Mouse (Mus musculus) cerebellum, adult 11 months (tissue): Measurements from ENCODE around the gene Cnnm2.

Source experiments
- DNase-seq: peaks from one replicate; pipeline ENCODE4 v3.0.0; 2022

The Cnnm2 gene

DNA sequence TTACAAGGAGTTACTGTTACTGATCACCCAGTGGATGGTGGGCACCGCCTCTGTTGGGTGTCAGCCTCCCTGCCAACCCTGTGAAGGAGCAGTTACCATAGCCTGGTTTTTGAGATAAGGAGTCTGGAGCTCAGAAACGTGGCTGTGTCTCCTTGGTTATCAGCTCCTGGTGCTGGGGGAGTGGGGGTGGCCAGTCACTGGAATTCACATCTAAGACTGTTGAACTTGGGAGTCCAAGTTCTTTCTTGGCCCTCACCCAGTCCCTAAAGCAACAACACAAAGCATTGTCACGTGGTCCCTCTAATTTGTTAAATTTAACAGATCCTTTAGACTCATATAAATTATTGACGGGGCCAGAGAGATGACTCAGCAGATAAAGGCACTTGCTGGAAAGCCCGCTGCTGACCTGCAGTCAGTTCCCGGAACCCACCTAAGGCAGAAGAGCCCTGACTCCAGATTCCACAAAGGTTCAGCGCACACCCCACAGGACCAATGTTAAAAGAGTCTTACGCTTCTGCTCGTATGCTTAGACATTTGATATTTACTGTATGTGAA lies 88.1 kb downstream of the Cnnm2 start:
- DNase-seq = no peak

DNA sequence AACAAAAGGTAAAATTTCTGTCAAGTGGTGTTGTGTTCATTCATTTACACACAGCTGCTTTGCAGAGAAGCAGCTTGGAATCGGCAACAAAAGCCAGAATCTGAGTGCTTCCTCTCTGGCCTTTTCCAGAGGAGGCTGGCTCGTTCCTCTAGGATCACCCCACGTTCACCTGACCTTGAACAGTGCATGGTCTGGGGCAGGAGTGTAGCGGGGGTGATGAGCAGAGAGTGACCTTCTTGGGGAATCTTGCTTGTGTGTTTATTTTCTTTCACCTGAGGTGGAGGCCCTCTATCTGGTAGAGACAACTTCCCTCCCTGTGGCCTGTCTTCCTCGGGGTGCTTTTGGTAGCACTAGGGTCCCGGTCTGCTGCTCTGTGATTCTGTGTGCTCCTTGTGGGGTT lies 94.8 kb downstream of the Cnnm2 start:
- DNase-seq = no peak

DNA sequence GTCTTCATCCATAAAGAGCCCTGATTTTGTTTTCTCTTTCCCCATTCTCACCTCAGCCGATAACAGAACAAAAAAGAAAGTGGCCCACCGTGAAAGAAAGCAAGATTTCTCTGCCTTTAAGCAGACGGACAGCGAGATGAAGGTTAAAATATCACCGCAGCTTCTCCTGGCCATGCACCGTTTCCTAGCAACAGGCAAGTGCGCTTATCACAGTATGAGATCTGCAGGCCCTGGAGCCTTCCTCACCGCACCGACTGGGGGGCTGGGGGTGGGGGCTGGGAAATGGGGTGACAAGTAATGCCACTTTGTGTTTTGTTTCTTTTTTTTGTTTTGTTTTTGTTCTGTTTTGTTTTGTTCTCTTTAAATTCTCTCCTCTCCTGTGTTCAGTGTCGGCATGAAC lies 95.4 kb downstream of the Cnnm2 start:
- no peak for DNase-seq

DNA sequence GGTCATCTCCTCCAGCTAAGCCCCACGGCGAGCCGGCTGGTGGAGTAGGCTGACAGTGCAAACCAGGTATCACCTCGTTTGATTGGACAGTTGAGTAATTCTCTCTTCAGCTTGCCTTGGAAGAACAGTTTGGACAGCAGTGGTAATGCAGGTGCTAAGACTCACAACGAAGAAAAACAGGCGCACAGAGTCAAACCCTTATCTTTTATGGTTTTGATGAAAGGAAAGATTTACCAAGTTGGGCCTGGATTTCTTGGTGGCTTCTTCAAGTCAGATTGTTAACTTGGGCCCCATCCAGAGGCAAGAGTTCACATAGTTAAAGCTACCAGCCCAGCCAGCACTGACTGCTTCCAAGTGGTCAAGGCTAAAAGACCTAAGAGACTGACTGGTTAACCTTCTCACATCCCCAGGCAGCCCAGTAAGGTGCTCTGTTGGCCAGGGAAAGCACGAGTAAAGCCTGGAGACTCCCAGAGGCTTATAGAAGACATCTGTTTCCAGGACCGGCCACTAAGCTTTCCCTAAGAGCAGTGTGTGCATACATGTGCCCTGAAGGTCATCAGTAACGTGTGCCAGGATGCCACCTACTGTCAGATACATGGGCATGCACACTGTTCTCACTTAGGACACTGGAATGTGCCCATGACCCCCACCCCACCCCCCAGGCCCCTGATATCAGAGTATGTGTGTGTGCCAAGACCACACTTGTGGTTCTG lies 96.0 kb downstream of the Cnnm2 start:
- no peak for DNase-seq

DNA sequence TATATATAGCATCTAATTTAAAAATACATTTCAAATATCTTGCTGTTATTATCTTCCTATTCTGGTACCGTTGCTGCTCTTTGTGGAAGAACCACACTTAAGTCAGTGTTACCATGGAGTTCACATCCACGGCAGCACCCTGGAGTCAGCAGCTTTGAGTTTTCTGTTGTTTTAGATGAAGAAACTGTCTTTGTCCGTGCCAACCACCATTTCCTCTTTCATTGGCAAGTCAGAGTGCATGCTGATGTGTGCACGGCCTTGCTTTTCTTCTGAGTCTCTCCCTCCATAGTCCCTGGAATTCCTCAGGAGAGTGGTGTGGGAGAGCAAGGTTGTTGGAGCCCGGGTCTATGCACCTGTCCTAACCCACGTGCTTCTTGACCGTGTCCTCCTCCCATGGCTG lies 96.8 kb downstream of the Cnnm2 start:
- no peak for DNase-seq

DNA sequence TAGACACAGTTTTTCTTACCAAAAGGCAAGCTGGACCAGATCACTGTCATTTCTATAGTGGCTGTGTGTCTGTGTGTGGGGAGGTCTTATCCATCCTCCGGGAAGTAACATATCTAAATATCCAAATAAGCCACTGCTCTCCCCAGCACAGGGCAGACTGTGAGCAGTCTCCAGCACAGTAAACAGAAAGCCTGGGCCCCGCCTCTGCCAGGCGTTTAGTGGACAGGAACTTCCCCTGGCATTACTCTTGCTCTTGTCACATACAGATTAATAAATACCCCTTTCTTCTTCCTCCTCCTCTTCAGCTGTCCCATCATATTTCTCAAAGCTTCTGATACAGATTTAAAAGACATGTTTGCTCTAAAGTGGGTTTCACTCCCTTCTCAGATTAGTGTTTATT lies 101.2 kb downstream of the Cnnm2 start:
- DNase-seq = no peak

DNA sequence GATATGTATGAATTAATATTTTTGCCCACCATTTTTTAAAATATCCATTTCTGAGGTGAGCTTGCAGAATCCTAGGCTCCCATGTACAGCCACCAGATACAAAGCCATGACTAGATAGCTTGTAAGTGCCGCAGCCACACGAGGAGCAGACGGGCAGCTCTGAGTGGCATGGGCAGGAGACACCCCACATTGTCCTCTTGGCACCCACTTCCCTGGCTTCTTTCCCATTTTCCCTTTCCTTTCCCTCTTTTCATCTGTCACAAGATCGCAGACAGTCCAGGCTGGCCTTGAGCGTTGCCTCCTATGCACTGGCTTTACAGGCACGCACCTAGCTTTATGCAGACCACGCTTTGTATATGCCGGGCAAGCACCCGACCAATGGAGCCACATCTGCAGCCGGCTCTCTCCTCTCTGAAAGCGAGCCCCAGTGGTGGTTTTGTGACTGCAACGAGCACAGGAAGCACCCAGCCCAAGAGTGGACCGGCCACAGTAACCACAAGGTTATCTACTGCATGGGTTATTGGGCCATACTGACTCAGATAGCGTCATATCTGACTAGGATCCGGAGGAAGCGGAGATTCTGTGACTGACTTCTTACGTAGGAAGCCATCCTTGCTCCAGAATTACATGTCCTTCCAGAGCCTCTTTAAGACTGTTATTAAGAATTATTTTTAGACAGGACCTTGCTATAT lies 102.0 kb downstream of the Cnnm2 start:
- DNase-seq = peak; percentile 60

DNA sequence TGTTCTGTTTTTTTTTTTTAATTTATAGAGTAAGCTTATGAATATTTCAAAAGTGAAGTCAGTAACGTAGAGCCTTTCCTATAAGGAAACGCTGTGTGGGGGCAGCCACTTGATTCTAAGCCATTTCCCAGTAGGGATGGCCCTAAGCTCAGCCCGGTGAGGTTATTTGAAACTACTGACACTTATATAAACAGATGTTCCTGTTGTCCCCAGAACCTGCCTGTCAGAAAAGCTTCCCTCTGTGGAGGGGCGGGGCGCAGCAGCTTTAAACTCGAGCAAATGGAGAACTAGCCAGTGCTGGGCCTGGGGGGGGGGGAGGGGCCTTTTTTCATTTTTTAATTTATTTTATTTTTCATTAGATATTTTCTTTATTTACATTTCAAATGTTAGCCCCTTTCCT lies 102.7 kb downstream of the Cnnm2 start:
- DNase-seq = no peak

DNA sequence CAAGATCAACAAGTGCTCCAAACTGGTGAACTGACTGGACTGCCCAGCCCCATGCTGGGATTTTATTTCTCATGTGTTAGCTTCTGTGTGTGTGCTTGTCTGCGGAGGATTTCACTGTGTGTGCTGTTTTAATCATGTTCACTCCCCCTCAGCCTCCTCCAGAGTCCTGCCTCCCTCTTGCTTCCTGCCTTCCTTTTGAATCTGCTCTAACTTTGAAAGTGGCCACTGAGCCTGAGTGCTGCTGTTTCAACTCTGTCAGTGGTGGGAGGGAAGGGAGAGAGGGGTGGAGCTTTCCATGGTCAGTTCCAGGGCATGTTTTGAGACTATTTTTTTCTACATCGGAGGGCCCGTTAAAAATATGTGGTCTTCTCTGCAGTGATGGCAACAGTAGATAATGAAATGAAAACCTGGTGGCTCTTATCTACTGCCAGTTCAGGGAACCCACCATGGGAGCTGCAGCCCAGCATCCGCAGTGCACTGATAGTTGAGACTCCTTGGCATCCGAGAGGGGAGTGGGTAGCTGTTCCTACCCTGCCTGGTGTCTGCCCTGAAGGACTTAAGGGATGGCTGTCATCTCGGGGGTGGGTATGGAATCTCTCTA lies 103.4 kb downstream of the Cnnm2 start:
- DNase-seq = no peak

DNA sequence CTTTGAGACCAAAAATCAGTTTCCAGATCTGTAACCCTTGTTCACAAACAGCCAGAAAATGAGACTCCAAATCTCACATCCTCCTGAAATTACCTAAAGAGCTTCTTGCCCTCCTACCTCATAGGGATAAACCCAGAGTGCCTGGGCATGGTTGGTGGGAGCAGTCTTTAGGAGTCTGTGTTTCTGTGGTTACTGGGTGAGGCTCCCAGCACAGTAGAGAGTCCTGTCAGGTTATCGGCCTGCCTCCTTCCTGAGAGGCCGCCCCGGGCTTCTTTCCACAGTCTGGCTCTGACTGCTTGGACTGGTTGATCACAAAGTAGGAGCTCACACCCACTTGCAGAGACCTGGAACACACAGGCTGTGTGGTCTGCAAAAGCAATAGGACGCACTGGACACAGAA lies 104.0 kb downstream of the Cnnm2 start:
- DNase-seq = no peak

DNA sequence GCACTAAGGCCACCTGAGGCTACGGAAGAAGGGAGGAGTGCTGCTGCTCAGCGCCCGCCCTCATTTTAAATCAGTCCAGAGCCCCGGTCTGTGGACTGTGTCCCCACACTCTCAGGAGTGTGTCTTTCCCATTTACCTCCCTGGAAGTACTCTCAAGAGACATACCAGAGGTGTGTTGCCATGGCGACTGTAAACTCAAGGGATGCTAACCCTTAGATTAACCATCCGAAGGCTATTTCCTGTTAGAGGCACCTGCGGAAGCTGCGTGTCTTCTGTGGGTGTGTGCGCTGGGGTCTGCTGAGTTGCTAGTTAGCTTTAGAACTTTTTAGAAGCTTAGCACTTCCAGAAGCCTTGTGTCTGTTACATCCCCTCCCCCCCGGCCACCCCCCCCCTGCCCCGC lies 107.7 kb downstream of the Cnnm2 start:
- no peak for DNase-seq

DNA sequence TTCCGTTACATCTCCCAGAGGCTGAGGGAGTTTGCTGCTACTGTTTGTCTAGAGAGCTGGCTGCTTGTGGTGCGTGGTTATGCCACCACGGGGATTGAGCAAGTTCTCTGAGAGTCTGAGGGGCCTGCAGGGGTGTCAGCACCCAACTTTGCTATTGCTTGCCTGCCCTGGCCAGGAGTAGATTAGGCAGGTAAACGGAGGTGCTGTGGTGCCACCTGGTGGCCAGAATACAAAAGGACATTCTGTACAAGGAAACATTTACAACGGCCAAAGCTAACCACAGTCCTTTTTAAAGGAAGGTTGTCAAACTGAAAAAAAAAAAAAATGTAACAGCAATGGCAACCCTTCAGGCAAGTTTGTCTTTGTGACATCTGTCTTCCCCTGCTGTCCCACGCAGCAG lies 108.1 kb downstream of the Cnnm2 start:
- peak; percentile 81 for DNase-seq

DNA sequence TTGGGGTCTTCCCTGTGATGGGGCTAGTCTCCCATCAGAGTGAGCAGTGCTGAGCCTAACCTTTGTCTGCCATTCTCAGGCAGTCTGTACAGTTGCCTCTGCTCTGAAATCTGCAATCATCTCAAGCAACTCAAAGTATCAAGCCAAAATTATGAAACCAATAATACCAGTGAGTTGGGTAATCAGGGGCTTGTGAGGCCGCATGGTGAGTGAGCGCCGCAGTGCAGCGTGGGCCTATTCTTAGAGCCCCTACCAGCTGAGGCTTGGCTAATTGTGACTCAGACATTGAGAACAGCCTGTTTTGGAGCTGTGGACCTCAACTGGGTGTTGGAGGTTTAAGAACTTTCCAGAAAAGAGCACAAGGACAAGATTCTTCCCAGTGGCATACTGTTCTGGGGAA lies 109.7 kb downstream of the Cnnm2 start:
- no peak for DNase-seq

DNA sequence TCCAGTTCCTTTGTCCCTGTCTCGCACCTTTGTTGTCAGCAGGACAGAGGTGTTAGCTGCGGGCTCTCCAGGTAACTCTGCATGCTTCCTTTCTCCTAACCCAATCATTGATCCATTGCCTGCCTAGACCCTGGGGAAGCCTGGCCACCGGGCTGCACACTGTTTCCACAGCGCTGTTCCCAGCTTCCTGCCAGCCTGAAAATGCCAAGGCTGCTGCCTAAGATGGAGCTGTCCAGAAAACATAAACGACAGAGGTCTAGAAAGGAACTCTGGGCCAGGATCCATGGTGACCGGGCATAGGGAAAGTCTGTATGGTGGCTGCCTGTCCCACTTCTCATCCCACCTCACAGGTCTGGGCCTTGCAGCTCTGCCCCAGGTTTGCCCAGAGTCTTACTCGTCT lies 110.3 kb downstream of the Cnnm2 start:
- DNase-seq = no peak

DNA sequence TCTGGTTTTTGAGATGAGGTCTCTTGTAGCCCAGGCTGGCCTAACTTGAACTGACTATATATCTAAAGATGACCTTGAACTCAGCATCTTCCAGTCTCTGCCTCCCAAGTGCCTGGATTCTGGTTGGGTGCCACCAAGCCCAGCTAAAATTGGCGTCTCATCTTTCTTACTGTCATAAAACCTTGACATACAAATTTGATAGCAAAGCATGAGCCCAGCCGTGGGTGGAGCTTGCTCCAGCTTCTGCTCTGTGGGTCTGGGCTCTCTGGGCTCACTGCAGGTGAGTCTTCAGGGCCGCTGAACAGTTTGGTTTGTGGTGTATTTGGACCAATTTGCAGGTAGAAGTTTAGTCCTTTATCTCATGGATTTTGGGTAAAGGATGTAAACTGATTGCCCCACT lies 112.5 kb downstream of the Cnnm2 start:
- no peak for DNase-seq

DNA sequence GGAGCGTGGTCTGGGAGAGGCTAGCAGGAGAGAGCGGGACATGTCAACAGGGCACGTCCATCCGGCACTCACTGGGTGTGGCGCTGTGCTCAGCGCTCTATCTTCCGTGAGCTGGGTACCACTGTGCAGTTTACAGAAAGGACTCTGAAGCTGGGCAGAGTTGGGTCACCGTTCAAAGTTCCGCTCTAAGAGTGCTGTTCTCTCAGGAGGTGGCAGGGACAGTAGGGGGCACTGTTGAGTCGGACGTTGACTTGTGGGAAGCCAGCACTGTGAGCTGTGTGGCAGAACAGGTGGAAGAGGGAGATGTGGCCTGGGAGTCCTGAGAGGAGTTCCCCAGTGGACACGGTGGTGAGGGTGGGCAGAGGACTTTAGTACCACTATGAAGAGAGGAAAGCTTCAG lies 114.4 kb downstream of the Cnnm2 start:
- peak; percentile 79 for DNase-seq

DNA sequence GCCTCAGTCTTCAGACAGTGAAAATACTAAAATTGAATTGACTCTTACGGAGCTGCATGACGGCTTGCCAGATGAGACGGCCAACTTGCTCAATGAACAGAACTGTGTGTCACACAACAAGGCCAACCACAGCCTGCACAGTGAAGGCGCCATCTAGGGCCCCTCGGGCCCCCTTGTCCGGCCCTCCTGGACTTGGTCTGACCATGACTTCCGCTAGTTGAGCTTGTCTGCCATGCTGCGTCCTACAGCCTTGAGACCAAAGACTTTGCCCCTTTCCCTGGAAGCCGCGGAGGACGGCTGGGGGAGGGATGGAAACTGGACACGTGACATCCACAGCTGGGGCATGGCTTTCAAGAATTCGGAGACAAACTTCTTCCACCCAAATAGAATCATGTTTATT lies 116.5 kb downstream of the Cnnm2 start:
- DNase-seq = no peak

DNA sequence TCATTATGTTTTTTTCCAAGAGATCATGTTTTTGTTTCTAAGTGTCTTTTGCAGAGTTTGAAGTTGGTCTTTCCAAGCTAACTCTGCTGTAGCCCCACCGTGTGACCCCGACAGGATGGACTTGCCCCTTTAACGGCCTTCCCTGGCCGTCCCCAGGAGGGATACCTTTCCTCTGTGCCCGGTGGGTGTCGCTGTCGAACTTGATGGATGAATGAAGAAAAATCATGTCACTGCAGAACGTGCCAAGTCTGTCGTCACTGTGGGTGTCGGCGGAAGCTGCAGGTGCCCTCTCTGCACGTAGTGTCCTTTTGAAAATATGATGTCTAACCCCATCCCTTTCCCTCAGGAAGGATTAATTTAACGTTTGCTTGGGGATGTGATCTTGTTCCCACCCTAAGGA lies 117.0 kb downstream of the Cnnm2 start:
- DNase-seq = peak; percentile 86

DNA sequence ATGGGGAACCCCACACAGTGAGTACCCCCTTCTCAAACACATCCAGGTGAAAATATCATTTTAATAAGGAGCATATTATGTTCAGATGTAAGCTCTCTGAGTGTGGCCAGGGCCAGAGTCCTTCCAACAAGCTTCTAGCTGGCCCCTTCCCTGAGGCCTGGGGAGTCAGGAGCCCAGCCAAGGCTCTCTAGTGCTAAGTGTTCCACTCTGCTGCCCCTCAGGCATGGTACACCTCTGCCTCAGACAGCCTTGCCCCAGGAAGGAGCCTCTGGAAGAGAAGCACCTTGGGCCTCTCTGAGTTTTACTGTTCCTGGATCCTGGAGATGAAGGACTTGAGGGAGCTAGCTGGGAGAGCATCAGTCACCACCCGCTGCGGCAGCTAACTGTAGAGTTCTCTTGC lies 118.5 kb downstream of the Cnnm2 start:
- no peak for DNase-seq

DNA sequence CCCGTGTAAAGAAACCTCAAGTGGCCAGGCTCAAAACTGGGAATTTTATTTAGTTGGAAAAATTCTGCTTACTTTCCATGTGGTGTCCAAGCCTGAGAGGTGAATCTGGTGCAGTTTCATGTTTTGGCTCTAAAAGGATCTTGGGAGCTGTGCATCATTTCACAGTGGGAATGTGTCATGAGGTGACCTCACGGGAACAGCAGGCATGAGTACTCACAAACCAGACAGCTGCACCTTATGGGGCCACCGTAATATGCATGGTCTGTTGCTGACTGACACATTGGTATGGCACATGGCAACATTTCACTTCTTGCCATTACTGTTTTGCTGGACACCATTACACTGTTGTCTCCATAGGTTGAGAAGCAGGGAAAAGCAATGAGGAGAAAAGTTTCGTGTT lies 124.0 kb downstream of the Cnnm2 start:
- no peak for DNase-seq

DNA sequence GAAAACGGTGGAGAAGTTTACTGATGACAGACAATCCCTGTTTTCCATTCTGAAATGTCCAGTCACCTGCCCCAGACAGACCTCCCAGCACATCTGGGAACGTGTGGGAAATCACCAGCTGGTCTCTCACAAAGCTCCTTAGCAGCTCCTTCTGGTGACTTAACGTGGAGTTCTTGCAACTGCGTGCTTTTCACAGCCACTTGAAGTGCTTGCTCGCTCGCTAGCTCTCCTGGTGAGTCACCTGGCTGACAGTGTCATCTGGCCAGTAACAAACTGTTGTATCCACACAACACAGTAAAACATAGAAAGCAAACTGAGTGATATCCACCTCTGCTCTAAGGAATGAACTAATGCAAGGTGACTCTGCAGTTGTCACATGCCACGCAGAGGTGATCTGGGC lies 125.4 kb downstream of the Cnnm2 start:
- DNase-seq = no peak

DNA sequence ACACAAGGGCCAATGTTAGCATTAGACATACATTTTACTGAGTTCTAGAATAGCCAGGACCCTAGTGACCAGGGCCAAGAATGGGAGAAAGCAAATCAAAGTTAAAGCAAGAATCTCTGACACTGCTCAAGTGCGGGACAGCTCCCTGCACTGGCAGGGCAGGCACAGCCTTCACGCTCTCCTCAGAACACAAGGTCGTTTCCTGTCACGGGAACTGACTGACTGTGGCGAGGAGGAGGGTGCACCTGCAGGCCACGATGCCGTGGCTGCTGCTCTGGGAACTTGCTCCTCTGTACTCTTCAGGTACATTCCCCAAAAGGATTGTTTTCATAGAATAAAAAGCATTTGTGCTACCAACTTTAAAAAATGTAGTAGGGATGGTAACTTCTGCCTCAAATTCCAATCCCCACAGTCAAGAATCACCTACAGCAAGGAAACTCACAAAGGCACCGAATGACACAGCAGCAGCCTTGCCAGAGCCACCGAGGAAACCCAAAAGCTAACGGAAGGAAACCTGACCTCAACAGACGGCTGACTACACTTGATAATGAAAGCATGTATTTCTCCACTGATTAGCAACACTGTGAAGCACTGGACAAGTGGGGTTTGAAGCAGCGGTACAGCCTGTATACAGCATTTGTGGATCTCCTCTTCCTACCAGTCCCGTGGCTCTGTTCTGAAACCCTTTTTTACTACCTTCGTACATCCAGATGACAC lies 126.6 kb downstream of the Cnnm2 start:
- DNase-seq = no peak

DNA sequence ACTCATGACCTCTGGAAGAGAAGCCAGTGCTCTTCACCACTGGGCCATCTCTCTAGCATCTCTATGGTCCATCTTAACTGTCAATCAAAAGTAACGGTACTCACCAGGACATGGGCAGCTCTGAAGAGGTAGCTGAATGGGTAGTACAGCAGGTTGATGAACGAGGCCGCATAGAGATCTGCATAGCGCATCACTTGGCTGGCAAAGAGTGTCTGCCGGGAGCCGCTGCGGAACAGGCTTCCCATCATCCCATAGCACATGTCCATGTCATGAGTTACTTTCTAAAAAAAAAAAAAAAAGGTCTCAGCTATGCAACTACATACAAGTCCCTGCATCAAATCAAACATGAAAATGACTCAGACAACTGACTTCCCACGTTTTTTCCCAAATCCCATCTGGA lies 128.3 kb downstream of the Cnnm2 start:
- no peak for DNase-seq

DNA sequence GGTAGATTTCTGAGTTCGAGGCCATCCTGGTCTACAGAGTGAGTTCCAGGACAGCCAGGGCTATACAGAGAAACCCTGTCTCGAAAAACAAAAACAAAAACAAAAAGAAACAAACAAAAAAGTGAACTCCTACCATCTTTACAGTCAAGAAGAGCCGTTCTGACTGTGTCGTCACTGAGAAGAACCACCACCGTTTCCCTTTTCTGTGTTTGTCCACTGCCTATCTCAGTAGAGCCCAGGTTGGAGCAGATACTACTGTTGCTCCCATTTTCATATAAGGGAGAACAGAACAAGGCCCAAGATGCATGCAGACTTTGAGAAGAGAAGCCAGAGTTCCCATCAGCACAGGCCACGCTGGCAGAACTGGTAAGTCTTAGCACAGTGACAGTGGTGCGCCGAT lies 129.3 kb downstream of the Cnnm2 start:
- no peak for DNase-seq
